Mouse (Mus musculus) hindbrain, postnatal 0 days (tissue): ENCODE results near the gene Slc48a1. TPM values are rescaled to one million over a fixed set of nuclear protein-coding genes. Genes with fewer than 3 reads are reported as not detected.

ENCODE experiments used
- ATAC-seq: fragments of 200-750 bp; cut with Nextera tagmentation; 2 replicates; pipeline ENCODE4 v1.8.0; 2017; ENCODE audit warnings: mild to moderate bottlenecking, moderate TSS enrichment, moderate library complexity
- DNase-seq: peaks from one replicate; pipeline ENCODE4 v3.0.0-alpha.2; 2015; ENCODE audit warnings: low spot score
- H3K27ac ChIP-seq: fragments of 300-500 bp; sonication (generic); 2 replicates; pipeline ENCODE4 v1.5.1; 2014; ENCODE audit warnings: mild to moderate bottlenecking
- H3K27me3 ChIP-seq: fragments of 300-500 bp; sonication (generic); 2 replicates; pipeline ENCODE4 v1.6.1; 2014; ENCODE audit warnings: low read length, mixed read lengths; ENCODE audit not compliant: insufficient read depth
- H3K36me3 ChIP-seq: fragments of 300-500 bp; sonication (generic); 2 replicates; pipeline ENCODE4 v1.6.1; 2014; ENCODE audit warnings: low read length, mixed read lengths; ENCODE audit not compliant: insufficient read depth
- H3K4me1 ChIP-seq: fragments of 300-500 bp; sonication (generic); 2 replicates; pipeline ENCODE4 v1.6.1; 2014; ENCODE audit warnings: antibody characterized with exemption, low read length, mixed read lengths; ENCODE audit not compliant: insufficient read depth
- H3K4me2 ChIP-seq: fragments of 300-500 bp; sonication (generic); 2 replicates; pipeline ENCODE4 v1.6.1; 2014; ENCODE audit warnings: low read depth, mild to moderate bottlenecking, low read length, moderate library complexity, mixed read lengths
- H3K4me3 ChIP-seq: fragments of 300-500 bp; sonication (generic); 2 replicates; pipeline ENCODE4 v1.5.1; 2014; ENCODE audit warnings: low read length
- H3K9ac ChIP-seq: fragments of 300-500 bp; sonication (generic); replicated peaks from 2 replicates; pipeline ENCODE4 v1.6.1; 2014; ENCODE audit warnings: mild to moderate bottlenecking, low read length, moderate library complexity, mixed read lengths
- H3K9me3 ChIP-seq: fragments of 300-500 bp; sonication (generic); 2 replicates; pipeline ENCODE4 v1.6.1; 2016; ENCODE audit warnings: low read length, mixed read lengths
- CTCF ChIP-seq: IDR thresholded peaks from 2 replicates; pipeline ENCODE4 v1.5.1; 2016; ENCODE audit warnings: antibody characterized with exemption, control low read depth, low read depth
- WGBS: fragments of 180-500 bp; shearing (Covaris S2); extraction: QIAGEN DNeasy Blood & Tissue Kit; methylation state at CpG from one replicate; pipeline ENCODE4 v1.1.7; 2014; 5-methylcytosine and 5-hydroxymethylcytosine counted together
- polyA plus RNA-seq: library from polyadenylated mRNA; unstranded; fragments of >200 nt; fragmentation: Nextera tagmentation; extraction: Ambion mirVana; gene quantifications from 2 replicates; pipeline ENCODE4 v1.2.1, GENCODE M21; 2015
- total RNA-seq: library from RNA; depleted of rRNA; stranded (reverse); fragments of >200 nt; gene quantifications from 2 replicates; pipeline ENCODE4 v1.2.3, GENCODE M21; 2014

Gene Slc48a1
- total and polyA plus RNA-seq, 2 experiments from 2014 or later: 89.3 to 152 TPM

DNA sequence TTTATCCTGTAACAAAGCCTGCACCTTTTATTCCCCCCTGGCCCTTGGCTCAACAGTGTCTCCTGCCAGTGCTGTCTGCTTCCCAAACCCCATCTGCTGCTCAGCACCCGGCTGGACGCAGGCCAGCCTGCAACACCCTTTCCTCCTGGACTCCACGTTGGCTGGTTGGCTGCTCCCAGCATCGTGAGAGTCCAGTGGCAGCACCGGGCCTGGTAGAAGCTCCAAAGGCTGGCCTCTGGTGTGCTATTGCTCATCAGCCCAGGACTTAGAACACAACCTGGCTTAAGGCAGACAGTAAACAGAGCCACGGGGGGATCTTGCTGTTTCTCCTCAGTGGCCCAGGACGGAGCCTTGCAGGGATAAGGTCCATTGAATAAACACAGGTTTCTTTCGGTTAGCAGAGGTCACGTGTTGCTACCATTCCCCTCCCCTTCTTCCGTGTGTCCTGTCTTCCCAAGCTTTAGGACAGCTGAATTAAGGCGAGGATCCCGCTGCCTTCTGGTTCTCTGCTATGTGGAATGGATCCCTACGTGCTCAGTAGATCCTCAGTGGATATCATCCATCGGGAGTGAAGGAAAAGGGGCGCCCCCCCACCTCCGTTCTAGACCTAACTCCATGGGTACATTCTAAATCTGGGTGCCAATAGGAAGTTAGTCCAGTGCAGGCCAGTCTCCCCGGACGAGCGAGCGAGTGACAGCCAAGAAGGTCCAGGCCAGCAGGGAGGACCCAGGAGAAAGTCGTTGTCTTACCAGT, 35.3 kb downstream of the Slc48a1 start:
- Histone ChIP-seq H3K9me3 (no peaks in the 10 kb centered on the region), H3K36me3 (peaks cover 5% of the 10 kb centered on the region), H3K9ac (no peak overlapping the region; the same call in 1 of the 2 replicates), H3K4me2 (0 out of 2 replicates have a peak overlapping the region, but pooled peaks have one; percentile 10), H3K27me3 (no peaks in the 10 kb centered on the region), H3K4me3 (no peak overlapping the region), H3K4me1 (peaks cover 26% of the 10 kb centered on the region), H3K27ac (peak overlapping the region; percentile 61; the same call in 1 of the 2 replicates)
- DNase-seq: peak; percentile 75
- no peak for TF ChIP-seq CTCF
- peak; percentile 36; the same call in 1 of the 2 replicates for ATAC-seq
- WGBS: 47% methylated on average over 21 of the region's 21 CpGs

DNA sequence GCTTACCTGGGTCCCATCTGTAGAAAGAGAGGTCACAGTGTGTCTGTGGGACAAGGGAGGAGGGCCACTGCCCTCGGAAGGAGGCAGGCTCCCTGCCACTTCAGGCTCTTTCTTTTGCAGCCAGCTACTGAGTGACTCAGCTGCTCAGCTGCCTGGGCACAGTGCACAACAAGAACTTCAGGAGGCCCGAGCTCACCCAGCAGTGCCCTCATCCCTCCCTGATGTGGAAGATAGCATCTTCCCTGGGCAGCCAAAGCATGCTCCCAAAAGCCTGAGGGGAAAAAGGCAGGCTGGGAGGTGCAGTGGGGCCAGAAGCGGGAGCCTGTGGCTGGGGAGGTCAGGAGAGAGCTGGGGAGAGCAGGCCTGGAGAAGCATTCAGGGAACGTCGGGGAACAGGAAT, 36.4 kb downstream of the Slc48a1 start:
- no peaks in the 10 kb centered on the region for H3K9me3 ChIP-seq
- no peak for TF ChIP-seq CTCF
- H3K27me3 ChIP-seq: no peaks in the 10 kb centered on the region
- ATAC-seq (no peak), DNase-seq (no peak)
- 52% methylated on average over 5 of the region's 5 CpGs for WGBS
- no peaks in the 10 kb centered on the region for H3K36me3 ChIP-seq
- H3K27ac ChIP-seq: no peak overlapping the region
- H3K9ac ChIP-seq: no peak overlapping the region
- H3K4me1 ChIP-seq: peaks cover 26% of the 10 kb centered on the region
- no peak overlapping the region for H3K4me2 ChIP-seq
- H3K4me3 ChIP-seq: no peak overlapping the region

DNA sequence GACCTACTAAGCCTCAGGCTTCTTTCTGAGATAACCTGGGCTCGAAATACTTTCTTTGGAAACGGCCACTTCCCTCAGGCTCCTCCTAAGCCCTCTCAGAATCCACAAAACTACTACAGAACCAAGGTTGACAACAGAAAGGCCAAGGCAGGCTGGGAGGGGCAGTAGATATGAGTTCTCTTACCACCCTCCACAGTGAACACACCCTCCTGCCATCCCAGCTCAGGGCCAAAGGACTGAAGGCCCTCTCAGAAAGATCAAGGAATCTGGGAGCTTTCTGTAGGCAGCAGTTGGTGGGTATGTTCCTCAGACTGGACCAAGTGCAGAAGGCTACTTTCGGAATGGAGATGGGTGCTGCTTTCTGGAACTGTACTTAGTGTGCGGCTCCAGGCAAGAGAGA, 36.9 kb downstream of the Slc48a1 start:
- Histone ChIP-seq H3K4me2 (no peak overlapping the region), H3K4me1 (peaks cover 26% of the 10 kb centered on the region), H3K27me3 (no peaks in the 10 kb centered on the region), H3K9me3 (no peaks in the 10 kb centered on the region), H3K9ac (no peak overlapping the region), H3K36me3 (no peaks in the 10 kb centered on the region), H3K27ac (no peak overlapping the region), H3K4me3 (no peak overlapping the region)
- ATAC-seq (no peak), DNase-seq (no peak)
- WGBS: 98% methylated on average over 4 of the region's 4 CpGs
- TF ChIP-seq CTCF: no peak

DNA sequence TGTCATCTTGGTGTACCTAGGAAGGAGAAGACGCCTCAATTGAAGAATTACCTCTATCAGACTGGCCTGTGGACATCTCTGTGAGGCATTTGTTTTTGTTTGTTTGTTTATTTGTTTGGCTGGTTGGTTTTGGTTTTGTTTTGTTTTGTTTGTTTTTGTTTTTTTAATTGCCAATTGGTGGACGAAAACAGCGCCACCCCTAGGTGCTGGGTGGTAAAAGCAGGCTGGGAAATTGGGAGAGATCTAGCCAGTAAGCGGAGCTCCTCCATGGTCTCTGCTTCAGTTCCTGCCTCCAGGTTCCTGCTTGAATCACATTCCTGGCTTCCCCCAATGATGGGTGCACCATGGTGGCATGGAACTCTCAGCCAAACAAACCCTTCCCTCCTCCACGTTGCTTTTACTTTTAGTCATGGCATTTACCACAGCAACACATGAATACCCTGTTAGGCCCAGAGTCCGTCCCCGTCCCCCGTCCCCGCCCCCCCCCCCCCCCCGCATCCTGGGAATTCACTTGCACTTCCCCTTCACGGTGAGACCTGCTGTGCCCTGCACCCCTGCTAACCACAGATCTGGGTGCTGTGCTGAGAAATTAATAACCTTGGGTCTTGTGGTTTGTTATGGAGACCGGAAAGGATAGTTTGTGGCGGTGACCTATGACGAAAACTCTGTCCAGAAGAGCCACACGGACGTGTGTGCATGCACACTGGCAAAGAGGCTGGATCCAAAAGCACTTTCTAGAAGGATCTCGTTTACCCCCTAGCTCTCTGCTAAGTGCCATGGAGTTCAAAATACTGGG, 38.1 kb downstream of the Slc48a1 start:
- no peaks in the 10 kb centered on the region for H3K36me3 ChIP-seq
- no peak overlapping the region for H3K27ac ChIP-seq
- 92% methylated on average over 17 of the region's 17 CpGs for WGBS
- H3K27me3 ChIP-seq: no peaks in the 10 kb centered on the region
- TF ChIP-seq CTCF: 0 out of 2 replicates have a peak, but pooled peaks have one; percentile 3
- ATAC-seq (no peak), DNase-seq (no peak)
- H3K9ac ChIP-seq: no peak overlapping the region
- no peaks in the 10 kb centered on the region for H3K9me3 ChIP-seq
- H3K4me1 ChIP-seq: peaks cover 26% of the 10 kb centered on the region
- no peak overlapping the region for H3K4me2 ChIP-seq
- H3K4me3 ChIP-seq: no peak overlapping the region

DNA sequence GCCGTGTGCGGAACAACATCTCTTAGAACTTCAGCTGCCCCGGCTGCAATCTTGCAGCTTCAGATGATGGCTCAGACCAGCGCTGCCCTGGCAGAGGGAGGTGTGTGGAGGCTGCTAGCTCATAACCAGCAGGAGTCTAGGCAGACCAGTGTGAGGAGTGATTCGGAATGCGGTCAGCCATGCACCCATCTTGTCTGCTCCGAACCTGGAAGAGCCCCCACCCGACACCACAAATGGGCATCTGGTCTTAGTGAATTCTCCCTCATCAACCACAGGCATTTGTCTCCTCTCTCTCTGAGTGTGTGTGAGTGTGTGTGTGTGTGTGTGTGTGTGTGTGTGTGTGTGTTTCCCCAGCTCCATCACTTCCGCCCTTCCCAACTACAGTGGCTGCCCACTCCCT, 41.6 kb downstream of the Slc48a1 start:
- DNase-seq (no peak), ATAC-seq (no peak)
- no peak overlapping the region for H3K4me2 ChIP-seq
- WGBS: 74% methylated on average over 9 of the region's 9 CpGs
- no peak overlapping the region for H3K4me3 ChIP-seq
- no peak overlapping the region for H3K9ac ChIP-seq
- H3K36me3 ChIP-seq: no peaks in the 10 kb centered on the region
- no peak for TF ChIP-seq CTCF
- H3K27me3 ChIP-seq: no peaks in the 10 kb centered on the region
- peaks cover 21% of the 10 kb centered on the region; the same call in 1 of the 2 replicates for H3K4me1 ChIP-seq
- H3K27ac ChIP-seq: no peak overlapping the region
- no peaks in the 10 kb centered on the region for H3K9me3 ChIP-seq

DNA sequence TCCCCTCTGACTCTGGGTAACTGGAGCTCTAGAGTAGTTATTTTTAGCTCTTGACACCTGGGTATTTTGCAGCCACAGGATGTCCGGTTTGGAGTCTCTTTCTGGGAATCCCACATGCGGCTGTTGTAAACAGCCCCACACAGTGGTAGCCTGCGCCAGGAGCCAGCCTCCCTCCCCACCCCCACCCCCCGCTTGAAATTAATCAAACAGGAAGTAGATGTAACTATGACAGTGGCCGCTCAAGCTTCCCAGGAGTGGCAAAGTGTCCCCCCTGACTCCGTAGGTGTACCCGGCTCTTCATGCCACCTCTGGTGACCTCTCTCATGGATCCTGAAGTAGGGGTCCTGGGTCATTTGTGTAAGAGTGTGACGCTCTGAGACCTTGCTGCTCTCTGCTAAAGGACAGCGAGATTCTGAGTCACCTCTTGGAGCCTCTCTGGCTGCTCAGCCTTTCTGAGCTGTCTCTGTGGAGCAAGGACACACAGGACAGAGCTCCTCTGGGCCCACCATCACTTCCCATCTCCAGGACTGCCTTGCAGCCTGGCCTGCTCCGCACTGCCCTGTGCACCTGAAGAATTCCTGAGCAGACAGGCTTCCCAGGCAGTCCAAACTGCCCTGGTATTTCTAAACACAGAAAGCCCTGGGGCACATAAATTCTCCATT, 43.1 kb downstream of the Slc48a1 start:
- no peak for DNase-seq
- TF ChIP-seq CTCF: no peak
- 67% methylated on average over 10 of the region's 10 CpGs for WGBS
- Histone ChIP-seq H3K36me3 (no peaks in the 10 kb centered on the region), H3K4me1 (peaks cover 32% of the 10 kb centered on the region), H3K4me3 (no peak overlapping the region), H3K27me3 (no peaks in the 10 kb centered on the region), H3K27ac (peak overlapping the region; percentile 48; the same call in 1 of the 2 replicates), H3K4me2 (no peak overlapping the region), H3K9me3 (no peaks in the 10 kb centered on the region), H3K9ac (no peak overlapping the region)
- ATAC-seq: no peak
